Mouse (Mus musculus) forebrain, postnatal 0 days (tissue): ENCODE data around the gene Foxa3. TPM values are rescaled to one million over a fixed set of nuclear protein-coding genes. Genes with fewer than 3 reads are reported as not detected.

Experiments used
- ATAC-seq: fragments of 200-750 bp; cut with Nextera tagmentation; 2 replicates; pipeline ENCODE4 v1.8.0; 2017; ENCODE audit warnings: mild to moderate bottlenecking, moderate library complexity
- DNase-seq: peaks from one replicate; pipeline ENCODE4 v3.0.0-alpha.2; 2015
- H3K27ac ChIP-seq: fragments of 300-500 bp; sonication (generic); 2 replicates; pipeline ENCODE4 v1.5.1; 2014; ENCODE audit warnings: low read depth, mild to moderate bottlenecking, antibody characterized with exemption, low read length, moderate library complexity, mixed read lengths
- H3K27me3 ChIP-seq: fragments of 300-500 bp; sonication (generic); 2 replicates; pipeline ENCODE4 v1.6.1; 2014; ENCODE audit warnings: mild to moderate bottlenecking, low read length, mixed read lengths; ENCODE audit not compliant: insufficient read depth
- H3K36me3 ChIP-seq: fragments of 300-500 bp; sonication (generic); 2 replicates; pipeline ENCODE4 v1.6.1; 2014; ENCODE audit warnings: mild to moderate bottlenecking, moderate library complexity; ENCODE audit not compliant: insufficient read depth
- H3K4me1 ChIP-seq: fragments of 300-500 bp; sonication (generic); 2 replicates; pipeline ENCODE4 v1.6.1; 2014; ENCODE audit warnings: antibody characterized with exemption; ENCODE audit not compliant: insufficient read depth
- H3K4me2 ChIP-seq: fragments of 300-500 bp; sonication (generic); 2 replicates; pipeline ENCODE4 v1.6.1; 2014; ENCODE audit warnings: low read depth, mild to moderate bottlenecking, moderate library complexity
- H3K4me3 ChIP-seq: fragments of 300-500 bp; sonication (generic); 2 replicates; pipeline ENCODE4 v1.5.1; 2014; ENCODE audit warnings: low read depth, low read length, mixed read lengths
- H3K9ac ChIP-seq: fragments of 300-500 bp; sonication (generic); 2 replicates; pipeline ENCODE4 v1.6.1; 2014; ENCODE audit warnings: mild to moderate bottlenecking
- H3K9me3 ChIP-seq: fragments of 300-500 bp; sonication (generic); 2 replicates; pipeline ENCODE4 v1.6.1; 2016; ENCODE audit warnings: low read length
- CTCF ChIP-seq: sonication (generic); IDR thresholded peaks from 2 replicates; pipeline ENCODE4 v1.5.1; 2016; ENCODE audit warnings: antibody characterized with exemption, control low read depth, low read depth
- whole genome bisulfite sequencing: fragments of 180-500 bp; shearing (Covaris S2); extraction: QIAGEN DNeasy Blood & Tissue Kit; methylation state at CpG from one replicate; pipeline ENCODE4 v1.1.7; 2014; 5-methylcytosine and 5-hydroxymethylcytosine counted together
- polyA plus RNA-seq: library from polyadenylated mRNA; unstranded; fragments of >200 nt; fragmentation: Nextera tagmentation; extraction: Ambion mirVana; gene quantifications from 2 replicates; pipeline ENCODE4 v1.2.1, GENCODE M21; 2015
- total RNA-seq: library from RNA; depleted of rRNA; stranded (reverse); fragments of >200 nt; gene quantifications from 2 replicates; pipeline ENCODE4 v1.2.3, GENCODE M21; 2014

The Foxa3 gene
- total and polyA plus RNA-seq, 2 experiments from 2014 or later = not detected

GRCm38 (mm10) chr7:19028067-19028466 is 4.7 kb upstream of the Foxa3 start:
- peaks cover 41% of the 10 kb centered on the region for H3K36me3 ChIP-seq
- no peak overlapping the region for H3K9ac ChIP-seq
- TF ChIP-seq CTCF = no peak
- peaks cover 7% of the 10 kb centered on the region for H3K27me3 ChIP-seq
- no peak overlapping the region for H3K27ac ChIP-seq
- DNase-seq (no peak), ATAC-seq (no peak)
- H3K9me3 ChIP-seq = no peaks in the 10 kb centered on the region
- no peak overlapping the region for H3K4me3 ChIP-seq
- H3K4me2 ChIP-seq = no peak overlapping the region
- H3K4me1 ChIP-seq = peaks cover 3% of the 10 kb centered on the region; the same call in 1 of the 2 replicates

GRCm38 (mm10) chr7:19024581-19025255 is 1.4 kb upstream of the Foxa3 start:
- Histone ChIP-seq H3K9me3 (no peaks in the 10 kb centered on the region), H3K4me1 (peaks cover 3% of the 10 kb centered on the region; the same call in 1 of the 2 replicates), H3K36me3 (peaks cover 11% of the 10 kb centered on the region), H3K27me3 (peaks cover 27% of the 10 kb centered on the region), H3K4me3 (peak overlapping the region; percentile 89), H3K9ac (peak overlapping the region; percentile 84), H3K4me2 (peak overlapping the region; percentile 84), H3K27ac (peak overlapping the region; percentile 69)
- 1% methylated on average over 35 of the region's 36 CpGs for WGBS
- ATAC-seq (peak; percentile 35), DNase-seq (peak; percentile 41)
- no peak for TF ChIP-seq CTCF

- DNase-seq = peak; percentile 99
- under 1% methylated on average over 50 of the region's 50 CpGs for WGBS
- peak; percentile 97 for ATAC-seq
- H3K9ac ChIP-seq = peak within 1 kb of the TSS; percentile 84
- H3K4me1 ChIP-seq = peaks cover 3% of the 10 kb centered on the region; the same call in 1 of the 2 replicates
- H3K9me3 ChIP-seq = no peaks in the 10 kb centered on the region
- peaks cover 27% of the 10 kb centered on the region for H3K27me3 ChIP-seq
- peaks cover 5% of the 10 kb centered on the region for H3K36me3 ChIP-seq
- TF ChIP-seq CTCF = no peak
- H3K4me2 ChIP-seq = peak within 1 kb of the TSS; percentile 84
- H3K27ac ChIP-seq = peak within 1 kb of the TSS; percentile 69
- H3K4me3 ChIP-seq = peak within 1 kb of the TSS; percentile 89
Measured at GRCm38 (mm10) chr7:19024096-19024506, 763 bp upstream of the Foxa3 start, which contains the start of gene Sympk. TSS of gene Sympk (plus strand) at chr7:19024377.

GRCm38 (mm10) chr7:19022189-19022958 is 964 bp downstream of the Foxa3 start:
- no peak for TF ChIP-seq CTCF
- no peak overlapping the region for H3K27ac ChIP-seq
- no peak overlapping the region for H3K4me3 ChIP-seq
- DNase-seq = no peak
- no peak for ATAC-seq
- no peaks in the 10 kb centered on the region for H3K9me3 ChIP-seq
- peaks cover 3% of the 10 kb centered on the region; the same call in 1 of the 2 replicates for H3K4me1 ChIP-seq
- H3K9ac ChIP-seq = no peak overlapping the region
- H3K36me3 ChIP-seq = no peaks in the 10 kb centered on the region
- 63% methylated on average over 18 of the region's 18 CpGs for WGBS
- peaks cover 27% of the 10 kb centered on the region for H3K27me3 ChIP-seq
- H3K4me2 ChIP-seq = no peak overlapping the region

GRCm38 (mm10) chr7:19021048-19021447 is 2.3 kb downstream of the Foxa3 start:
- 26% methylated on average over 8 of the region's 8 CpGs for WGBS
- DNase-seq = no peak

GRCm38 (mm10) chr7:19017909-19018308 is 5.4 kb downstream of the Foxa3 start:
- no peaks in the 10 kb centered on the region for H3K4me1 ChIP-seq
- no peak overlapping the region for H3K27ac ChIP-seq
- ATAC-seq = no peak
- no peak overlapping the region for H3K9ac ChIP-seq
- H3K9me3 ChIP-seq = no peaks in the 10 kb centered on the region
- no peak for TF ChIP-seq CTCF
- peaks cover 20% of the 10 kb centered on the region for H3K27me3 ChIP-seq
- DNase-seq = no peak
- H3K36me3 ChIP-seq = no peaks in the 10 kb centered on the region
- H3K4me2 ChIP-seq = no peak overlapping the region
- H3K4me3 ChIP-seq = no peak overlapping the region
- WGBS = 92% methylated on average over 7 of the region's 7 CpGs

More at GRCm38 (mm10) chr7:19021048-19021447, 2.3 kb downstream of the Foxa3 start:
- no peak for TF ChIP-seq CTCF
- Histone ChIP-seq H3K27me3 (peaks cover 27% of the 10 kb centered on the region), H3K4me1 (peaks cover 3% of the 10 kb centered on the region; the same call in 1 of the 2 replicates), H3K9me3 (no peaks in the 10 kb centered on the region), H3K4me2 (no peak overlapping the region), H3K27ac (no peak overlapping the region), H3K4me3 (no peak overlapping the region), H3K36me3 (no peaks in the 10 kb centered on the region), H3K9ac (no peak overlapping the region)
- no peak for ATAC-seq

- 85% methylated on average over 4 of the region's 4 CpGs for WGBS
- no peak overlapping the region for H3K9ac ChIP-seq
- no peak for TF ChIP-seq CTCF
Measured at GRCm38 (mm10) chr7:19016042-19016441, 7.3 kb downstream of the Foxa3 start.

More at GRCm38 (mm10) chr7:19016042-19016441, 7.3 kb downstream of the Foxa3 start:
- no peaks in the 10 kb centered on the region for H3K9me3 ChIP-seq
- peaks cover 4% of the 10 kb centered on the region; the same call in 1 of the 2 replicates for H3K27me3 ChIP-seq
- no peaks in the 10 kb centered on the region for H3K36me3 ChIP-seq
- H3K4me3 ChIP-seq = no peak overlapping the region
- DNase-seq (no peak), ATAC-seq (no peak)
- H3K27ac ChIP-seq = no peak overlapping the region
- H3K4me1 ChIP-seq = no peaks in the 10 kb centered on the region
- H3K4me2 ChIP-seq = no peak overlapping the region
